Mouse (Mus musculus) kidney, postnatal 0 days (tissue): Measurements from ENCODE around the gene Ect2l. TPM values are rescaled to one million over a fixed set of nuclear protein-coding genes. Genes with fewer than 3 reads are reported as not detected.
A peak's percentile ranks its signal among the peaks of the same experiment; 100 is the strongest.
"Not testable (repeated sequence)": the region's sequence is repeated elsewhere in the genome, so short reads cannot be mapped to it uniquely, and the experiment has no call there.

Experiments used
- ATAC-seq: fragments of 200-750 bp; cut with Nextera tagmentation; replicated peaks from 2 replicates; pipeline ENCODE4 v1.8.0; 2017; ENCODE audit warnings: low read depth, moderate number of reproducible peaks, moderate TSS enrichment, moderate library complexity; ENCODE audit not compliant: low FRiP score
- DNase-seq: peaks from one replicate; pipeline ENCODE4 v3.0.0-alpha.2; 2016; ENCODE audit warnings: low spot score
- H3K27ac ChIP-seq: fragments of 300-500 bp; sonication (generic); 2 replicates; pipeline ENCODE4 v1.5.1; 2014; ENCODE audit warnings: mild to moderate bottlenecking
- H3K27me3 ChIP-seq: fragments of 300-500 bp; sonication (generic); 2 replicates; pipeline ENCODE4 v1.6.1; 2014; ENCODE audit warnings: low read length, mixed read lengths; ENCODE audit not compliant: insufficient read depth
- H3K36me3 ChIP-seq: fragments of 300-500 bp; sonication (generic); 2 replicates; pipeline ENCODE4 v1.6.1; 2014; ENCODE audit warnings: low read length, mixed read lengths; ENCODE audit not compliant: insufficient read depth
- H3K4me1 ChIP-seq: fragments of 300-500 bp; sonication (generic); replicated peaks from 2 replicates; pipeline ENCODE4 v1.6.1; 2014; ENCODE audit warnings: antibody characterized with exemption, low read length, mixed read lengths; ENCODE audit not compliant: insufficient read depth
- H3K4me2 ChIP-seq: fragments of 300-500 bp; sonication (generic); 2 replicates; pipeline ENCODE4 v1.6.1; 2014; ENCODE audit warnings: mild to moderate bottlenecking, low read length, moderate library complexity, mixed read lengths
- H3K4me3 ChIP-seq: fragments of 300-500 bp; sonication (generic); replicated peaks from 2 replicates; pipeline ENCODE4 v1.5.1; 2014; ENCODE audit warnings: low read depth, low read length
- H3K9ac ChIP-seq: fragments of 300-500 bp; sonication (generic); 2 replicates; pipeline ENCODE4 v1.6.1; 2014; ENCODE audit warnings: low read depth, low read length
- H3K9me3 ChIP-seq: fragments of 300-500 bp; sonication (generic); replicated peaks from 2 replicates; pipeline ENCODE4 v1.6.1; 2016; ENCODE audit warnings: low read length, inconsistent platforms, mixed read lengths
- CTCF ChIP-seq: IDR thresholded peaks from 2 replicates; pipeline ENCODE4 v1.5.1; 2016; ENCODE audit warnings: antibody characterized with exemption, low read depth, mild to moderate bottlenecking, moderate library complexity
- WGBS: fragments of 180-500 bp; shearing (Covaris S2); extraction: QIAGEN DNeasy Blood & Tissue Kit; methylation state at CpG from one replicate; pipeline ENCODE4 v1.1.7; 2014; 5-methylcytosine and 5-hydroxymethylcytosine counted together
- polyA plus RNA-seq: library from polyadenylated mRNA; unstranded; fragments of >200 nt; fragmentation: Nextera tagmentation; extraction: Ambion mirVana; gene quantifications from 2 replicates; pipeline ENCODE4 v1.2.1, GENCODE M21; 2015

Gene Ect2l
- polyA plus RNA-seq, 1 experiment from 2014 or later: 0.17 TPM

DNA sequence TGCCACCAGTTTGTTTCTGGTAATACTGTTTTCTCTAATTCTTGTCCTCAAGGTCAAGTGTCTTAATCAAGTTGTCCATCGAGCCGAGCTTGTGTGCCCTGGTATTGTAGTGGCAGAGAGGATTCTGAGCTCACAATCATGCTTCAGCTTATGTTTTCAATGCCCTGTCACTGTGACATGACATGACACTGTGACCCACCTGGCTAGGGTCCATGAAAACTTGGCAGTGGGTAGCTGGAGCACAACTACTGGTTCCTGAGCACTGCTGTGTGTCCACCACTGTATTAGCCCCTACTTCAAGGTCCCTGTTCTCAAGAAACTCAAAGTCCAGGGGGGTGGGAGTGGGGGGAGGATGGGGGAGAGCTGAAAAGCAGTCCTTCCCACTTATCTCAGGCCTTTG lies 69.3 kb downstream of the Ect2l start:
- Histone ChIP-seq H3K27me3 (no peaks in the 10 kb centered on the region), H3K9ac (no peak overlapping the region), H3K9me3 (no peaks in the 10 kb centered on the region), H3K4me3 (no peak overlapping the region), H3K27ac (no peak overlapping the region), H3K36me3 (no peaks in the 10 kb centered on the region), H3K4me1 (no peaks in the 10 kb centered on the region), H3K4me2 (no peak overlapping the region)
- no peak for TF ChIP-seq CTCF
- WGBS: 72% methylated on average over 2 of the region's 2 CpGs
- no peak for ATAC-seq
- DNase-seq: no peak

DNA sequence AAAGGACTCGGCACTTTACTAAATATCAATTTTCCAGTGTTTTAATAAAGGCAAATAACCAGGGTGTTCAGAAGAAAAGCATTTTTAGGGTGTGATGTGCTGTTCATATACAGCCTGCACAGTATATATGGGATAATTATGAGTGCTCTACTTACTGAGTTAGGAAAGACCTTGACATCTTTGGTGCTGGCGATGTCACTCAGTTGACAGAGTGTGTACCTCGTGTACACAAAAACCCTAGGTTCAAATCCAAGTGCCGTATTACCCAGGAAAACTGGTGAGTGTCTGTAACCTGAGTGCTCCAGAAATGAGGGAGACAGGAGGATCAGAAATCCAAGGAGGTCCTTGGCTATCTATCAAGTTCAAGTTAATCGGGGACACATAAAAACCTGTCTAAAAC lies 71.1 kb downstream of the Ect2l start:
- no peaks in the 10 kb centered on the region for H3K4me1 ChIP-seq
- H3K4me2 ChIP-seq: peak overlapping the region; percentile 31
- TF ChIP-seq CTCF: no peak
- 59% methylated on average over 5 of the region's 5 CpGs for WGBS
- no peak overlapping the region for H3K4me3 ChIP-seq
- DNase-seq (no peak), ATAC-seq (no peak)
- H3K36me3 ChIP-seq: no peaks in the 10 kb centered on the region
- H3K27ac ChIP-seq: no peak overlapping the region
- H3K9ac ChIP-seq: no peak overlapping the region
- H3K9me3 ChIP-seq: no peaks in the 10 kb centered on the region
- H3K27me3 ChIP-seq: no peaks in the 10 kb centered on the region

DNA sequence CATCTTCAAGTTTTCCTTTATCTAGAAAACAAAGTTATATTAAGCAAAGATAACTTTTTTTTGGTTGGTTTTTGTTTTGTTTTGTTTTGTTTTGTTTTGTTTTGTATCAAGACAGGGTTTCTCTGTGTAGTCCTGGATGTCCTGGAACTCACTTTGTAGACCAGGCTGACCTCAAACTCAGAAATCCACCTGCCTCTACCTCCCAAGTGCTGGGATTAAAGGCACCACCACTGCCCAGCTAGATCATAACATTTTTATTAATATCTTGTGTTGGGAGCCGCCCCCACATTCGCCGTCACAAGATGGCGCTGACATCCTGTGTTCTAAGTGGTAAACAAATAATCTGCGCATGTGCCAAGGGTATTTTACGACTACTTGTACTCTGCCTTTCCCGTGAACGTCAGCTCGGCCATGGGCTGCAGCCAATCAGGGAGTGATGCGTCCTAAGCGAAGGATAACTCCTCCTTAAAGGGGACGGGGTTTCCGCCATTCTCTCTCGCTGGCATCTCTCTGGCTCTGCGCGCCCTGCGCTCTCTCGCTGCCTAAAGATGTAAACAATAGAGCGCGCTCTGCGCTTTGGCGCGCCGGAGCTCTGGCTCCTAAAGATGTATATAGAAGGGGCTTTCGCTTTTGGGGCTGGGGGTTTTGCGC lies 71.7 kb downstream of the Ect2l start:
- not testable (repeated sequence) for ATAC-seq, H3K9ac ChIP-seq, H3K4me1 ChIP-seq, H3K36me3 ChIP-seq, H3K4me3 ChIP-seq, H3K4me2 ChIP-seq, H3K27ac ChIP-seq, DNase-seq, H3K9me3 ChIP-seq, H3K27me3 ChIP-seq
- TF ChIP-seq CTCF: peak; percentile 8; the same call in 1 of the 2 replicates
- 58% methylated on average over 12 of the region's 26 CpGs for WGBS

DNA sequence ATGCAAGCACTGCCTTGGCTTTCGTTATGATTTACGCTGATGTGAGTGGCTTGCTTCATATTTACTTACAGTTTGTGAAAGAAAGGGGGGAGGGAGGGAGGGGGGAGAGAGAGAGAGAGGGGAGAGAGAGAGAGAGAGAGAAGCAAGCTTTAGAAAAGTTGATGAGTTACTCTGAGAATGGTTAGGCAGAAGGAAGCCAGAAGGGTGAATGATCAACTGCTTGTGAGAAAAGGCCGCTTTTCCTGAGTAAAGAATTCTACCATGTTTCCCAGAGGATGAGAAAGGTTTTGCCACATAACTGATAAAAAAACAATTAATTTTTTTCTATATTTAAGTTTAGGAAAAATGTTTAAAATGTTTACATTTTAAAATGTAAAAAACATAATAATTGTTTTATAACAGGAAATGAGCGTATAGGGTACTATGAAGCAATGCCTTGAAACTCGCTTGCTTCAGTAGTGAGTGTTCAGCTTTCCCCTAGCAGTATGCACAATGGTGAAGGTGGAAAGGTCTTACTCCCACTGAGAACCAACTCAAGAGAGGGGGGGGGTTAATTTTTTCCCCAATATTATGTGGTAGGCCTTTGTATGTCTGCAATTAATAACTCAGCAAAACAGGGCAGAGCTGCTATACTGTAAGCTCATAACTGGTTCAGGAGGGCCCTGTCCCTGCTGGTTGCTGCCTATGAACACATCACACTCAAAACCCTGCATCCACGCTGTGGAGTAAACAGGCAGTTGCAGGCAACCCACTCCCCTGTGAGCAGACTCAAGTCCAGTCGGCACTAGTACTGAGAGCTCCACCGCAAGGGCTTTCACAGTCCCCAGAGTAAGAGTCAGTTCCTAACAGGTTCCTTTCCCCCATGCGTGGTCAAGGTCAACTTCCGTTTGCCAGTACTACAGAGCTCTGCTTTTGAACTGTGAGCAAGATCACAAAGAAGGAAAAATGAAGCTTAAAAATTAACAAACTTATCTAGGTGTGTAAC lies 78.7 kb downstream of the Ect2l start:
- H3K4me1 ChIP-seq: no peaks in the 10 kb centered on the region
- no peaks in the 10 kb centered on the region for H3K27me3 ChIP-seq
- 71% methylated on average over 10 of the region's 10 CpGs for WGBS
- H3K9ac ChIP-seq: no peak overlapping the region
- no peak for DNase-seq
- peak overlapping the region; percentile 71 for H3K27ac ChIP-seq
- no peaks in the 10 kb centered on the region for H3K9me3 ChIP-seq
- no peak for TF ChIP-seq CTCF
- peak; percentile 54; the same call in 1 of the 2 replicates for ATAC-seq
- H3K36me3 ChIP-seq: no peaks in the 10 kb centered on the region
- H3K4me3 ChIP-seq: no peak overlapping the region
- no peak overlapping the region for H3K4me2 ChIP-seq

DNA sequence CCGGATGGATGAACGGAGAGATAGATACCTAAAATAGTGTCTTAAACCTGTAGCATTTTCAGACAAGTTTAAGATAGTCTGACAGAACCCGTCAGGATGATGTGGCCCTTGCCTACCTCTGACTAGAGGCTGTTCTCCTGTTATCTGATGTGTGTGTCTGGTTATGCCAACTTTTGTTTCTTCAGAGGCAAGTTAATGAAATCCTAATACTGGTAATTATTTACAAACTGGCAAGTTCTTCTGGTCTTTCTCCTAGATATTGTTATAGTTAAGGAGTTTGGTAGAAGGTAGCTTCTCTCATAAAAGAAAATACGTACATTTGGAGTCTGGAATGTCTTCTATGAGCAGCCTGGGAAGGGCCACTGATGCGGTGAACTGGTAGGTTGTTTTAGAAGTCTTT lies 80.4 kb downstream of the Ect2l start:
- no peak overlapping the region for H3K4me3 ChIP-seq
- no peak for TF ChIP-seq CTCF
- no peak for DNase-seq

DNA sequence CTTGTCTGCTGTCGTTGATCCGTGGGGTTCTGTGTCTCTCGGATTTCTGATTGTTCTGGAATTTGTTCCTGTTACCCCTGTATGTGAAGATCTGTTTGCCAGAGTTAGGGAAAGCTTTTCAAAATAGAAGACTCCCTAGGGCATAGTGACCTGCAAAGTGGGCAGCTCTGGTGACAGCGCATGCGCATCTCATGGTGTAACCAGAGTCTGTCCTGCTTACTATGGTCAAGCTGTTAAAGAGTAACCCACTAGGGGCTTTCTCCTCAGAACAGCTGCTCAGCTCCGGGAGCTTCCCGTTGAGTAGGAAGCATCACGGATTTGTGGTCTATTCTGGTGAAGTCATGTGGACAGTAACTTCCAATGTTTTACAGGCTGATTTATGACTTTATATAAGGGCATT lies 92.4 kb downstream of the Ect2l start:
- Histone ChIP-seq H3K9me3 (no peaks in the 10 kb centered on the region), H3K4me2 (no peak overlapping the region), H3K4me3 (no peak overlapping the region), H3K9ac (no peak overlapping the region), H3K27me3 (no peaks in the 10 kb centered on the region), H3K36me3 (peaks cover 45% of the 10 kb centered on the region), H3K27ac (no peak overlapping the region; the same call in 1 of the 2 replicates), H3K4me1 (no peaks in the 10 kb centered on the region)
- 0 out of 2 replicates have a peak, but pooled peaks have one; percentile 11 for TF ChIP-seq CTCF
- ATAC-seq (peak; percentile 87), DNase-seq (peak; percentile 73)
- 48% methylated on average over 8 of the region's 8 CpGs for WGBS

More for the DNA sequence above, 80.4 kb downstream of the Ect2l start:
- Histone ChIP-seq H3K9ac (no peak overlapping the region), H3K4me1 (no peaks in the 10 kb centered on the region), H3K27ac (no peak overlapping the region), H3K9me3 (no peaks in the 10 kb centered on the region), H3K27me3 (no peaks in the 10 kb centered on the region), H3K4me2 (no peak overlapping the region), H3K36me3 (peaks cover 7% of the 10 kb centered on the region; the same call in 1 of the 2 replicates)
- ATAC-seq: no peak
- WGBS: 92% methylated on average over 5 of the region's 5 CpGs
